Mouse (Mus musculus) lung, postnatal 0 days (tissue): ENCODE results near the gene Pbsn. TPM values are rescaled to one million over a fixed set of nuclear protein-coding genes. Genes with fewer than 3 reads are reported as not detected.

Experiments used
- ATAC-seq: fragments of 200-750 bp; cut with Nextera tagmentation; 2 replicates; pipeline ENCODE4 v1.8.0; 2017; ENCODE audit warnings: moderate library complexity
- DNase-seq: peaks from one replicate; pipeline ENCODE4 v3.0.0-alpha.2; 2016; ENCODE audit warnings: low spot score
- H3K27ac ChIP-seq: fragments of 300-500 bp; sonication (generic); 2 replicates; pipeline ENCODE4 v1.5.1; 2014; ENCODE audit warnings: antibody characterized with exemption, mild to moderate bottlenecking, low read length, mixed read lengths
- H3K27me3 ChIP-seq: fragments of 300-500 bp; sonication (generic); replicated peaks from 2 replicates; pipeline ENCODE4 v1.6.1; 2014; ENCODE audit warnings: low read length, mixed read lengths; ENCODE audit not compliant: insufficient read depth
- H3K36me3 ChIP-seq: fragments of 300-500 bp; sonication (generic); 2 replicates; pipeline ENCODE4 v1.6.1; 2014; ENCODE audit warnings: low read length, mixed read lengths; ENCODE audit not compliant: insufficient read depth
- H3K4me1 ChIP-seq: fragments of 300-500 bp; sonication (generic); 2 replicates; pipeline ENCODE4 v1.6.1; 2014; ENCODE audit warnings: antibody characterized with exemption, low read depth, low read length, mixed read lengths; ENCODE audit not compliant: insufficient read depth
- H3K4me2 ChIP-seq: fragments of 300-500 bp; sonication (generic); replicated peaks from 2 replicates; pipeline ENCODE4 v1.6.1; 2014; ENCODE audit warnings: low read depth, mild to moderate bottlenecking, low read length, moderate library complexity, mixed read lengths
- H3K4me3 ChIP-seq: fragments of 300-500 bp; sonication (generic); 2 replicates; pipeline ENCODE4 v1.5.1; 2014; ENCODE audit warnings: low read depth, low read length
- H3K9ac ChIP-seq: fragments of 300-500 bp; sonication (generic); replicated peaks from 2 replicates; pipeline ENCODE4 v1.6.1; 2014; ENCODE audit warnings: low read depth, mild to moderate bottlenecking
- H3K9me3 ChIP-seq: fragments of 300-500 bp; sonication (generic); 2 replicates; pipeline ENCODE4 v1.6.1; 2016; ENCODE audit warnings: low read length, mixed read lengths
- CTCF ChIP-seq: IDR thresholded peaks from 2 replicates; pipeline ENCODE4 v1.5.1; 2016; ENCODE audit warnings: antibody characterized with exemption, mild to moderate bottlenecking
- EP300 ChIP-seq: IDR thresholded peaks from 2 replicates; pipeline ENCODE4 v1.6.1; 2016; ENCODE audit warnings: antibody characterized with exemption, mild to moderate bottlenecking, control low read depth
- WGBS: fragments of 180-500 bp; shearing (Covaris S2); extraction: QIAGEN DNeasy Blood & Tissue Kit; methylation state at CpG from one replicate; pipeline ENCODE4 v1.1.7; 2014; 5-methylcytosine and 5-hydroxymethylcytosine counted together
- polyA plus RNA-seq: library from polyadenylated mRNA; unstranded; fragments of >200 nt; fragmentation: Nextera tagmentation; extraction: Ambion mirVana; gene quantifications from 2 replicates; pipeline ENCODE4 v1.2.1, GENCODE M21; 2015

Gene Pbsn
- polyA plus RNA-seq, 1 experiment from 2014 or later, result not detected

GRCm38 (mm10) chrX:77801543-77801942, 51.9 kb downstream of the Pbsn start:
- H3K4me3 ChIP-seq, result no peak overlapping the region
- H3K4me2 ChIP-seq, result no peak overlapping the region
- no peaks in the 10 kb centered on the region for H3K9me3 ChIP-seq
- ATAC-seq (no peak), DNase-seq (no peak)
- H3K36me3 ChIP-seq, result no peaks in the 10 kb centered on the region
- no peak overlapping the region for H3K27ac ChIP-seq
- H3K9ac ChIP-seq, result no peak overlapping the region
- H3K4me1 ChIP-seq, result no peaks in the 10 kb centered on the region
- H3K27me3 ChIP-seq, result no peaks in the 10 kb centered on the region
- 36% methylated on average over 1 of the region's 1 CpGs for WGBS
- TF ChIP-seq CTCF (no peak), EP300 (no peak)

GRCm38 (mm10) chrX:77799554-77799953, 53.9 kb downstream of the Pbsn start:
- Histone ChIP-seq H3K9me3 (no peaks in the 10 kb centered on the region), H3K9ac (no peak overlapping the region), H3K4me1 (no peaks in the 10 kb centered on the region), H3K4me2 (no peak overlapping the region), H3K27me3 (no peaks in the 10 kb centered on the region), H3K27ac (no peak overlapping the region), H3K36me3 (no peaks in the 10 kb centered on the region), H3K4me3 (no peak overlapping the region)
- TF ChIP-seq CTCF (no peak), EP300 (no peak)
- WGBS, result 69% methylated on average over 3 of the region's 3 CpGs
- ATAC-seq (no peak), DNase-seq (no peak)

GRCm38 (mm10) chrX:77797801-77798200, 55.6 kb downstream of the Pbsn start:
- TF ChIP-seq EP300, result no peak
- TF ChIP-seq CTCF, result no peak
- no peaks in the 10 kb centered on the region for H3K36me3 ChIP-seq
- DNase-seq (no peak), ATAC-seq (no peak)
- no peaks in the 10 kb centered on the region for H3K27me3 ChIP-seq
- H3K4me3 ChIP-seq, result no peak overlapping the region
- no peaks in the 10 kb centered on the region for H3K9me3 ChIP-seq
- H3K27ac ChIP-seq, result no peak overlapping the region
- no peak overlapping the region for H3K9ac ChIP-seq
- H3K4me1 ChIP-seq, result no peaks in the 10 kb centered on the region
- no peak overlapping the region for H3K4me2 ChIP-seq

- Histone ChIP-seq H3K9me3 (no peaks in the 10 kb centered on the region), H3K27me3 (no peaks in the 10 kb centered on the region), H3K4me1 (no peaks in the 10 kb centered on the region), H3K9ac (no peak overlapping the region), H3K4me2 (no peak overlapping the region; the same call in 1 of the 2 replicates), H3K27ac (no peak overlapping the region; the same call in 1 of the 2 replicates), H3K36me3 (no peaks in the 10 kb centered on the region), H3K4me3 (no peak overlapping the region)
- WGBS, result 64% methylated on average over 1 of the region's 1 CpGs
- DNase-seq, result peak; percentile 14
- TF ChIP-seq CTCF (no peak), EP300 (no peak)
- no peak for ATAC-seq
These were observed 56.5 kb downstream of the Pbsn start for GRCm38 (mm10) chrX:77796916-77797315.

- WGBS, result 18% methylated on average over 14 of the region's 19 CpGs
- Histone ChIP-seq H3K9me3 (no peaks in the 10 kb centered on the region), H3K36me3 (no peaks in the 10 kb centered on the region), H3K4me1 (no peaks in the 10 kb centered on the region), H3K4me3 (peak within 1 kb of the TSS; percentile 66), H3K9ac (peak within 1 kb of the TSS; percentile 55), H3K27ac (peak within 1 kb of the TSS; percentile 88), H3K4me2 (peak within 1 kb of the TSS; percentile 55), H3K27me3 (no peaks in the 10 kb centered on the region)
- TF ChIP-seq EP300 (0 out of 2 replicates have a peak, but pooled peaks have one; percentile 42), CTCF (no peak)
- peak; percentile 71 for DNase-seq
- peak; percentile 74 for ATAC-seq
These were observed 57.1 kb downstream of the Pbsn start, which contains the start of gene Prkx for GRCm38 (mm10) chrX:77796238-77796835. Prkx (minus strand) TSS chrX:77796278.

- WGBS, result 18% methylated on average over 14 of the region's 30 CpGs
- Histone ChIP-seq H3K4me2 (peak overlapping the region; percentile 55), H3K27me3 (no peaks in the 10 kb centered on the region), H3K9me3 (no peaks in the 10 kb centered on the region), H3K4me1 (no peaks in the 10 kb centered on the region), H3K4me3 (peak overlapping the region; percentile 66), H3K27ac (peak overlapping the region; percentile 88), H3K36me3 (no peaks in the 10 kb centered on the region), H3K9ac (peak overlapping the region; percentile 55)
- peak; percentile 96 for ATAC-seq
- TF ChIP-seq CTCF (no peak), EP300 (no peak)
- peak; percentile 91 for DNase-seq
These were observed 57.6 kb downstream of the Pbsn start for GRCm38 (mm10) chrX:77795858-77796174.
